Mouse (Mus musculus): ENCODE results near the gene Npas3. TPM values are rescaled to one million over a fixed set of nuclear protein-coding genes. Genes with fewer than 3 reads are reported as not detected.

Npas3 gene
- polyA plus RNA-seq, 1 experiment from 2014 or later = 17.7 TPM

DNA sequence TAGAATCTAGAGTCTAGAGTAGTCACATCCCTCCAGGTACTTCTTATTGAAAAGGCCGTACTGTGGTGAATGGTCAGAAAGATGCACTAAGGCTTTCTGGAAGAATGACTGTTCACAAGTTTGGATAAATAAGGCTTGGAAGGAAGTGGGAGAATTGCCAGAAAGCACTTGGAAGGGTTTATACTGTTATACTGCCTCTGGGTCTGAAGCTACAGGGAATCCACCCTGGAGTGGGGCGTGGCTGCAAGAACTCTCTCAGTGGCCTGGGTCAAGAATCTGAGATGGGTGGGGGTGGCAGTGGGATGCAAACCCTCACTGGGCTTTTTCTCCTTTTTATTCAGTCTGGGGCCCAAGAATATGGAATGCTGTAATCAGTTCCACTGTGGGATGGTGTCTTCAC lies 72.0 kb downstream of the Npas3 start:
- Histone ChIP-seq H3K9me3 (ENCODE audit: control insufficient read depth, low read length) (no peaks in the 10 kb centered on the region), H3K27me3 (replicated peaks; ENCODE audit: control insufficient read depth, insufficient read depth, low read length) (0 out of 2 replicates have a peak, but pooled peaks cover 2% of the 10 kb centered on the region), H3K4me3 (replicated peaks; ENCODE audit: low read length) (no peak overlapping the region), H3K9ac (replicated peaks; ENCODE audit: low read depth, low read length) (no peak overlapping the region), H3K36me3 (ENCODE audit: control insufficient read depth, insufficient read depth) (no peaks in the 10 kb centered on the region), H3K4me1 (replicated peaks; ENCODE audit: control insufficient read depth, insufficient read depth, low read length) (peaks cover 11% of the 10 kb centered on the region), H3K27ac (ENCODE audit: low read length) (no peak overlapping the region), H3K4me2 (ENCODE audit: low read length) (no peak overlapping the region)
- ATAC-seq = no peak
- WGBS = 61% methylated on average over 2 of the region's 2 CpGs

DNA sequence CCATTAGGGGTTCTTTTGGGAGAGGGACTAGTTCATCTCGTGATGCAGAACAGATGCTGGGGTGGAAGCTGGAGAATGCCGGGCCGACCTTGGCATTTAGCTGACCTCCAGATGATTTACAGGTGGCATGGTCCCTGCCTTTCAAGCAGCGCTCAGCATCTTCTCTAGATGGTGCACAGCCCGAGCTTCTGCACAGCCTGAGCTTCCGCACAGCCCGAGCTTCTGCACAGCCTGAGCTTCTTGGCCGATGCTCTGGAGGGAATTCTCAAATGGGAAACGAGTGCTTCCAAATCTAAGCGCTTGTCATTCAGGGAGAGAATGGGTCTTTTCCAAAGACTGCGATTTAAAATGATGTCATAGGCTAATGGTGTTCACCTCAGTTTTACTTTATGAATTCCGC lies 72.5 kb downstream of the Npas3 start:
- H3K27me3 ChIP-seq (replicated peaks; ENCODE audit: control insufficient read depth, insufficient read depth, low read length) = 0 out of 2 replicates have a peak, but pooled peaks cover 2% of the 10 kb centered on the region
- no peak for ATAC-seq
- 42% methylated on average over 12 of the region's 12 CpGs for WGBS
- H3K4me1 ChIP-seq (replicated peaks; ENCODE audit: control insufficient read depth, insufficient read depth, low read length) = peaks cover 10% of the 10 kb centered on the region
- H3K9me3 ChIP-seq (ENCODE audit: control insufficient read depth, low read length) = no peaks in the 10 kb centered on the region
- H3K4me2 ChIP-seq (ENCODE audit: low read length) = no peak overlapping the region
- no peak overlapping the region for H3K9ac ChIP-seq (replicated peaks; ENCODE audit: low read depth, low read length)
- H3K27ac ChIP-seq (ENCODE audit: low read length) = no peak overlapping the region
- no peak overlapping the region for H3K4me3 ChIP-seq (replicated peaks; ENCODE audit: low read length)
- H3K36me3 ChIP-seq (ENCODE audit: control insufficient read depth, insufficient read depth) = no peaks in the 10 kb centered on the region

DNA sequence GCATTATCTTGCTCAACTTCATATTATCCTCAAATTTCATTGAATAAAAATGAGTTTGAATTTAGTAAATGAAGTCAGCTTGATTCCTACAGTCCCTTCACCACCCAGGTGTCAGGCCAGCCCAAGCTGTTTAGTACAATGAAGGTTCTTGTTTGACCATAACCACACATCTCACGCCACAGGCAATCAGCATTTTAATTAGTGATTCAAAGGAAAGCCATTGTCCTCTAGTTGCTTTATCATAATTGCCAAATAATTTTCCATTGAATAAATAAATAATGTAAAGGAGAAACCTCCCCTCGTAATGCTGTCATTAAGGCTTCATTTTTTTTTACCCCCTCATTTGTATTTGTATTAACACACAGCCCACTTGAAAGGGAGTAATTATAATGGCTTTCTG lies 73.5 kb downstream of the Npas3 start:
- Histone ChIP-seq H3K9ac (replicated peaks; ENCODE audit: low read depth, low read length) (no peak overlapping the region), H3K27me3 (replicated peaks; ENCODE audit: control insufficient read depth, insufficient read depth, low read length) (0 out of 2 replicates have a peak, but pooled peaks cover 2% of the 10 kb centered on the region), H3K4me2 (ENCODE audit: low read length) (no peak overlapping the region), H3K4me3 (replicated peaks; ENCODE audit: low read length) (no peak overlapping the region), H3K4me1 (replicated peaks; ENCODE audit: control insufficient read depth, insufficient read depth, low read length) (peaks cover 10% of the 10 kb centered on the region), H3K36me3 (ENCODE audit: control insufficient read depth, insufficient read depth) (no peaks in the 10 kb centered on the region), H3K9me3 (ENCODE audit: control insufficient read depth, low read length) (no peaks in the 10 kb centered on the region), H3K27ac (ENCODE audit: low read length) (no peak overlapping the region)
- WGBS = 19% methylated on average over 2 of the region's 2 CpGs
- no peak for ATAC-seq

DNA sequence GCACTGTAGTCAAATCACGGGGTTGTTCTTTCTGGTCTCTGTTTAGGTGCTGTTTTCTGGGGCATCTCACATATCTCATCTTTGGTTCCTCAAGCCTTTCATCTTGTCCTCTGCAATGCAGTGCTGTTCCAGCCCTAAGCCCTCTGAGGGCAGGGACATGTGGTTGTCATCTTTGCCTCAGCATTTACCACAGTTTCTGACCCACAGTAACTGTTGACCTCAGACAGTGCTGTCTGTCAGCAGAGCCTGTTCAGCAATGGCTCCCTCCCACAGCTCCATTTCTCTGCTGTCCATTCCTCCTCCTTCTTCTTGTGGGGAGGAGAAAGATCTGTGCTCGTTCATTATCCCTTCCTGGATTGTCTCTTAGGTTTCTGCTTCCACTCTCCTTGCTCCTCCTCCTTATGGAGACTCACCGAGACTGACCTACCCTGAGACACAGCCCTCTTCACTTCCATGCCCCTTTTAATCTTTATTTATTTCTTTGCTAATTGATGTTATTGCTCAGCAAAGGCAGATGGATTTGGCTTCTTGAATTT lies 79.2 kb downstream of the Npas3 start:
- Histone ChIP-seq H3K27me3 (replicated peaks; ENCODE audit: control insufficient read depth, insufficient read depth, low read length) (no peaks in the 10 kb centered on the region), H3K27ac (ENCODE audit: low read length) (no peak overlapping the region), H3K4me3 (replicated peaks; ENCODE audit: low read length) (no peak overlapping the region), H3K36me3 (ENCODE audit: control insufficient read depth, insufficient read depth) (no peaks in the 10 kb centered on the region), H3K4me1 (replicated peaks; ENCODE audit: control insufficient read depth, insufficient read depth, low read length) (peaks cover 15% of the 10 kb centered on the region), H3K4me2 (ENCODE audit: low read length) (no peak overlapping the region), H3K9ac (replicated peaks; ENCODE audit: low read depth, low read length) (no peak overlapping the region), H3K9me3 (ENCODE audit: control insufficient read depth, low read length) (no peaks in the 10 kb centered on the region)
- ATAC-seq = no peak
- WGBS = 42% methylated on average over 3 of the region's 3 CpGs

DNA sequence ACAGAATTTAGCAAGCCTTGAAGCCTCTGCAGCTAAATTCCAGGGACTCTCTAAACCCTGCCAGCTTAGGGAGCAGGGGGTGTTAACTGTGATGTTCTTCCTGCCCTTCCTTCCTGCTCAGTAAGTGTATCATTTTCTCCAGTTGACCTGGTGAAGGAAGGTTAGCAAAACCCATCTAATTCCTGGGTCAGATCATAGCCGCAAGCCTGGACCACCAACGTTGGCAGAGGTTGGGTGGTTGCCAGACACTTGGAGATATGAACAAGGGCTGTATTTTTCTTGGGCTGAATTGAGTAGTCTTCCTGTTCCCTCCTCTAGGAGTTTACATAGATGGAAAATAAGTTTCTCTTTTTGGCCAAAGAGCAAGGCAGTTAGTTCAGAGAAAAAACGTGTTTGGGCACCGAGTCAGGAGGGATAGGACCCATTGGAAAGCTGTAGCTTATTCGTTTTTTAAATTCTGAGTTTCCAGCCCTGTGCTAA lies 79.8 kb downstream of the Npas3 start:
- Histone ChIP-seq H3K36me3 (ENCODE audit: control insufficient read depth, insufficient read depth) (no peaks in the 10 kb centered on the region), H3K4me1 (replicated peaks; ENCODE audit: control insufficient read depth, insufficient read depth, low read length) (peaks cover 15% of the 10 kb centered on the region), H3K4me3 (replicated peaks; ENCODE audit: low read length) (no peak overlapping the region), H3K4me2 (ENCODE audit: low read length) (no peak overlapping the region), H3K9ac (replicated peaks; ENCODE audit: low read depth, low read length) (no peak overlapping the region), H3K9me3 (ENCODE audit: control insufficient read depth, low read length) (no peaks in the 10 kb centered on the region), H3K27me3 (replicated peaks; ENCODE audit: control insufficient read depth, insufficient read depth, low read length) (no peaks in the 10 kb centered on the region), H3K27ac (ENCODE audit: low read length) (no peak overlapping the region)
- no peak; the same call in 1 of the 2 replicates for ATAC-seq
- 5% methylated on average over 5 of the region's 5 CpGs for WGBS

DNA sequence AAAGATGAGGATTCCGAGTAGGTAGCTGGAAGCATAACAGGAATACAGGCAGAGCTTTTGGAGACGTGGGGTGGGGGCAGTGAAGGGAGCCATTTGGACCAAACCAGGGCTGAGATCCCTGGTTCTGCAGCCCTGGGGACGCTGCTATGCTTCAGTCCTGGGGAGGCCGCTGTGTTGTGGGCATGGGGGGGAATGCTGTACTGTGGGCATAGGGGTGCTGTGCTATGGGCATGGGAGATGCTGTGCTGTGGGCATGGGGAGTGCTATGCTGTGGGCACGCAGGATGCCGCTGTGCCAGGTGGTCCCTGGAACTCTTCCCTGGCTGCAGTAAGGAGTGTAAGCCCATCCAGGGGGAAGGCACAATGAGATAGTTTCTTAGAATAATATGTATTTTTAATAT lies 81.7 kb downstream of the Npas3 start:
- WGBS = 81% methylated on average over 6 of the region's 6 CpGs
- Histone ChIP-seq H3K27ac (ENCODE audit: low read length) (no peak overlapping the region), H3K9ac (replicated peaks; ENCODE audit: low read depth, low read length) (no peak overlapping the region), H3K4me1 (replicated peaks; ENCODE audit: control insufficient read depth, insufficient read depth, low read length) (peaks cover 15% of the 10 kb centered on the region), H3K27me3 (replicated peaks; ENCODE audit: control insufficient read depth, insufficient read depth, low read length) (no peaks in the 10 kb centered on the region), H3K36me3 (ENCODE audit: control insufficient read depth, insufficient read depth) (no peaks in the 10 kb centered on the region), H3K9me3 (ENCODE audit: control insufficient read depth, low read length) (no peaks in the 10 kb centered on the region), H3K4me2 (ENCODE audit: low read length) (no peak overlapping the region), H3K4me3 (replicated peaks; ENCODE audit: low read length) (no peak overlapping the region)
- no peak for ATAC-seq

DNA sequence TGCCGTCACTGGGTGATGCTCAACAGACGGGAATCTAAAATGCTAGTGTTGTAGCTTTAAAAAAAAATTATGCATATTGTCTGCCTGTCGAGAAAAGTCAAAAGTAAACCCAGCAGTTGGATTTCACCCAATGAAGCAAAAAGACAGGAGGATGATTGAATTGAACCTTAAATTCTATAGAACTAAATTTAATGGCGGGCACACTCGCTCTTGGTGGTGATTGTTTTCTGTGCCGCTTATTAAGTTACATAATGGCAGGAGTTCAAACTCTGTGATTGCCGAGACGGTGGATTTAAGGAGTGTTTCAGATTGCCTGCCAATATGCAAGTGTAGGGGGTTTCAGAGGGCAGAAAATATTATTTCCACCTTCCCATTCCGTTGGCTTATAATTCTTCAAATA lies 82.9 kb downstream of the Npas3 start:
- ATAC-seq = 0 out of 2 replicates have a peak, but pooled peaks have one; percentile 24

DNA sequence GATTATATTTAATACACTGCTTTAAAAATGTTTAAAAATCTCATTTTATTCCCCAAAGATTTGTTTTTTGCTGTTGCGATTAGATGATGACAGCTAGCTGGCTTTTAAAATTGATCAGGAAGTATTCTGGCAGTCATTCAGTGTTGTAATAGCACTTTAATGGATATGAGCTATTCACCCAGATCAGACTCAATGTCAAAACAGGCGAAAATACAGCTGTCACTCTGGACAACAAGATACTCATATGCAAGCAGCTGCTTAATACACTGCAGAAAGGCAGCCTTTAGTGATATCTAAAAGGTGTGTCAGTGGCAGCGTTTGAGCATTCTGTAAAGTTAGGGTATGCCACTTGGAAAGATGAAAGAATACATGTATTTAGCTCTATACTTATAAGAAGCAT lies 83.3 kb downstream of the Npas3 start:
- H3K9me3 ChIP-seq (ENCODE audit: control insufficient read depth, low read length) = no peaks in the 10 kb centered on the region
- H3K9ac ChIP-seq (replicated peaks; ENCODE audit: low read depth, low read length) = no peak overlapping the region
- no peak overlapping the region; the same call in 1 of the 2 replicates for H3K4me2 ChIP-seq (ENCODE audit: low read length)
- no peaks in the 10 kb centered on the region for H3K36me3 ChIP-seq (ENCODE audit: control insufficient read depth, insufficient read depth)
- H3K27me3 ChIP-seq (replicated peaks; ENCODE audit: control insufficient read depth, insufficient read depth, low read length) = no peaks in the 10 kb centered on the region
- no peak overlapping the region for H3K27ac ChIP-seq (ENCODE audit: low read length)
- WGBS = 25% methylated on average over 3 of the region's 3 CpGs
- H3K4me3 ChIP-seq (replicated peaks; ENCODE audit: low read length) = no peak overlapping the region
- ATAC-seq = peak; percentile 67
- H3K4me1 ChIP-seq (replicated peaks; ENCODE audit: control insufficient read depth, insufficient read depth, low read length) = peaks cover 15% of the 10 kb centered on the region

More for the DNA sequence above, 82.9 kb downstream of the Npas3 start:
- H3K36me3 ChIP-seq (ENCODE audit: control insufficient read depth, insufficient read depth) = no peaks in the 10 kb centered on the region
- H3K9me3 ChIP-seq (ENCODE audit: control insufficient read depth, low read length) = no peaks in the 10 kb centered on the region
- H3K4me1 ChIP-seq (replicated peaks; ENCODE audit: control insufficient read depth, insufficient read depth, low read length) = peaks cover 15% of the 10 kb centered on the region
- peak overlapping the region; percentile 22 for H3K4me2 ChIP-seq (ENCODE audit: low read length)
- H3K27me3 ChIP-seq (replicated peaks; ENCODE audit: control insufficient read depth, insufficient read depth, low read length) = no peaks in the 10 kb centered on the region
- no peak overlapping the region for H3K4me3 ChIP-seq (replicated peaks; ENCODE audit: low read length)
- no peak overlapping the region for H3K27ac ChIP-seq (ENCODE audit: low read length)
- 14% methylated on average over 9 of the region's 9 CpGs for WGBS
- H3K9ac ChIP-seq (replicated peaks; ENCODE audit: low read depth, low read length) = no peak overlapping the region

DNA sequence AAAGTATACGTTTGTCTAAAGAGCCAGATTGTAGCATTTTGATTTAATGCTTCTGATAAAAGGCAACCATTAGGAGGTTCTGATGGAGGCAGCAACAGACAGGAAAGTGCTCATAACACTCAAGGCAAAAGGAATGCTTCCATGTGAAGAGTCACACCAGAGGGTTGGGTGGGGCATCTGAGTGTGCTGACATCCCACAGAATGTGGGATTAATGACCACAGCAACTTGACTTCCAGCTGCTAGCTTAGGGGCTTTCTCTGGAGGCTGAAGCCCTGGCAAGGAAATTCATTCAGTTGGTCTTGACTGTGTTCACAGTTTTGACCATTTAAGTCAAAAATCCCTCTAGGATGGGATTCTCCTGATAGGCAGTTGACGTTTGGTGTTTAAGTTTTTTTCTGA lies 84.8 kb downstream of the Npas3 start:
- H3K4me1 ChIP-seq (replicated peaks; ENCODE audit: control insufficient read depth, insufficient read depth, low read length) = peaks cover 17% of the 10 kb centered on the region
- ATAC-seq = no peak
- 86% methylated on average over 2 of the region's 2 CpGs for WGBS

More for the DNA sequence above, 84.8 kb downstream of the Npas3 start:
- no peak overlapping the region for H3K4me3 ChIP-seq (replicated peaks; ENCODE audit: low read length)
- H3K27ac ChIP-seq (ENCODE audit: low read length) = no peak overlapping the region
- H3K9me3 ChIP-seq (ENCODE audit: control insufficient read depth, low read length) = no peaks in the 10 kb centered on the region
- no peaks in the 10 kb centered on the region for H3K27me3 ChIP-seq (replicated peaks; ENCODE audit: control insufficient read depth, insufficient read depth, low read length)
- H3K4me2 ChIP-seq (ENCODE audit: low read length) = no peak overlapping the region
- H3K9ac ChIP-seq (replicated peaks; ENCODE audit: low read depth, low read length) = no peak overlapping the region
- no peaks in the 10 kb centered on the region for H3K36me3 ChIP-seq (ENCODE audit: control insufficient read depth, insufficient read depth)

Data from forebrain, embryonic 16.5 days (tissue).